Mouse (Mus musculus): ENCODE results near the gene Sys1. TPM values are rescaled to one million over a fixed set of nuclear protein-coding genes. Genes with fewer than 3 reads are reported as not detected.

The Sys1 gene
- polyA plus RNA-seq, 2 experiments = 48.4 to 73.1 TPM

- WGBS = 80% methylated on average over 14 of the region's 14 CpGs
- Histone ChIP-seq H3K27me3 (ENCODE audit: control insufficient read depth, insufficient read depth, low read length) (no peaks in the 10 kb centered on the region), H3K36me3 (ENCODE audit: control insufficient read depth, insufficient read depth, low read length) (no peaks in the 10 kb centered on the region), H3K27ac (replicated peaks; ENCODE audit: low read depth, low read length) (0 out of 2 replicates have a peak overlapping the region, but pooled peaks have one; percentile 40), H3K4me2 (replicated peaks; ENCODE audit: low read depth, low read length, severe bottlenecking) (no peak overlapping the region), H3K4me3 (replicated peaks; ENCODE audit: low read length) (no peak overlapping the region), H3K9me3 (ENCODE audit: control insufficient read depth, low read length) (no peaks in the 10 kb centered on the region), H3K9ac (ENCODE audit: low read depth, low read length, severe bottlenecking) (no peak overlapping the region), H3K4me1 (ENCODE audit: control insufficient read depth, insufficient read depth, low read length) (peaks cover 34% of the 10 kb centered on the region)
- DNase-seq (ENCODE audit: low spot score) (no peak), ATAC-seq (ENCODE audit: low FRiP score, low read depth) (no peak)
- no peak for TF ChIP-seq POLR2A (IDR thresholded peaks at IDR 0.05; ENCODE audit: borderline replicate concordance, extremely low read depth, insufficient read depth, insufficient read length)
Measured at GRCm38 (mm10) chr2:164453047-164453757, 3.6 kb upstream of the Sys1 start.

- 77% methylated on average over 7 of the region's 7 CpGs for WGBS
- DNase-seq (ENCODE audit: low spot score) = no peak
- ATAC-seq (ENCODE audit: low FRiP score, low read depth) = no peak
- Histone ChIP-seq H3K9ac (ENCODE audit: low read depth, low read length, severe bottlenecking) (no peak overlapping the region), H3K9me3 (ENCODE audit: control insufficient read depth, low read length) (no peaks in the 10 kb centered on the region), H3K27me3 (ENCODE audit: control insufficient read depth, insufficient read depth, low read length) (no peaks in the 10 kb centered on the region), H3K4me2 (replicated peaks; ENCODE audit: low read depth, low read length, severe bottlenecking) (no peak overlapping the region), H3K36me3 (ENCODE audit: control insufficient read depth, insufficient read depth, low read length) (no peaks in the 10 kb centered on the region), H3K4me1 (ENCODE audit: control insufficient read depth, insufficient read depth, low read length) (peaks cover 33% of the 10 kb centered on the region), H3K4me3 (replicated peaks; ENCODE audit: low read length) (no peak overlapping the region), H3K27ac (replicated peaks; ENCODE audit: low read depth, low read length) (no peak overlapping the region)
- no peak for TF ChIP-seq POLR2A (IDR thresholded peaks at IDR 0.05; ENCODE audit: borderline replicate concordance, extremely low read depth, insufficient read depth, insufficient read length)
Measured at GRCm38 (mm10) chr2:164453887-164454500, 2.8 kb upstream of the Sys1 start.

GRCm38 (mm10) chr2:164454846-164455245 is 1.9 kb upstream of the Sys1 start:
- no peaks in the 10 kb centered on the region for H3K36me3 ChIP-seq (ENCODE audit: control insufficient read depth, insufficient read depth, low read length)
- DNase-seq (ENCODE audit: low spot score) = peak; percentile 63
- no peak overlapping the region for H3K4me2 ChIP-seq (replicated peaks; ENCODE audit: low read depth, low read length, severe bottlenecking)
- no peak for TF ChIP-seq POLR2A (IDR thresholded peaks at IDR 0.05; ENCODE audit: borderline replicate concordance, extremely low read depth, insufficient read depth, insufficient read length)
- no peak for ATAC-seq (ENCODE audit: low FRiP score, low read depth)
- H3K27me3 ChIP-seq (ENCODE audit: control insufficient read depth, insufficient read depth, low read length) = no peaks in the 10 kb centered on the region
- no peak overlapping the region for H3K4me3 ChIP-seq (replicated peaks; ENCODE audit: low read length)
- peaks cover 31% of the 10 kb centered on the region for H3K4me1 ChIP-seq (ENCODE audit: control insufficient read depth, insufficient read depth, low read length)
- H3K27ac ChIP-seq (replicated peaks; ENCODE audit: low read depth, low read length) = no peak overlapping the region
- WGBS = 73% methylated on average over 10 of the region's 10 CpGs
- H3K9me3 ChIP-seq (ENCODE audit: control insufficient read depth, low read length) = no peaks in the 10 kb centered on the region
- H3K9ac ChIP-seq (ENCODE audit: low read depth, low read length, severe bottlenecking) = no peak overlapping the region

GRCm38 (mm10) chr2:164455421-164456190 is 1.2 kb upstream of the Sys1 start:
- 66% methylated on average over 6 of the region's 6 CpGs for WGBS
- ATAC-seq (ENCODE audit: low FRiP score, low read depth) = no peak

GRCm38 (mm10) chr2:164456413-164456812 is 351 bp upstream of the Sys1 start:
- TF ChIP-seq POLR2A (IDR thresholded peaks at IDR 0.05; ENCODE audit: borderline replicate concordance, extremely low read depth, insufficient read depth, insufficient read length) = no peak
- 92% methylated on average over 1 of the region's 1 CpGs for WGBS
- H3K9me3 ChIP-seq (ENCODE audit: control insufficient read depth, low read length) = no peaks in the 10 kb centered on the region
- no peak overlapping the region for H3K4me2 ChIP-seq (replicated peaks; ENCODE audit: low read depth, low read length, severe bottlenecking)
- H3K9ac ChIP-seq (ENCODE audit: low read depth, low read length, severe bottlenecking) = no peak overlapping the region
- H3K36me3 ChIP-seq (ENCODE audit: control insufficient read depth, insufficient read depth, low read length) = no peaks in the 10 kb centered on the region
- ATAC-seq (ENCODE audit: low FRiP score, low read depth) (no peak), DNase-seq (ENCODE audit: low spot score) (no peak)
- H3K27ac ChIP-seq (replicated peaks; ENCODE audit: low read depth, low read length) = no peak overlapping the region
- no peaks in the 10 kb centered on the region for H3K27me3 ChIP-seq (ENCODE audit: control insufficient read depth, insufficient read depth, low read length)
- peaks cover 31% of the 10 kb centered on the region for H3K4me1 ChIP-seq (ENCODE audit: control insufficient read depth, insufficient read depth, low read length)
- no peak overlapping the region for H3K4me3 ChIP-seq (replicated peaks; ENCODE audit: low read length)

More at GRCm38 (mm10) chr2:164455421-164456190, 1.2 kb upstream of the Sys1 start:
- Histone ChIP-seq H3K27me3 (ENCODE audit: control insufficient read depth, insufficient read depth, low read length) (no peaks in the 10 kb centered on the region), H3K27ac (replicated peaks; ENCODE audit: low read depth, low read length) (no peak overlapping the region), H3K9me3 (ENCODE audit: control insufficient read depth, low read length) (no peaks in the 10 kb centered on the region), H3K36me3 (ENCODE audit: control insufficient read depth, insufficient read depth, low read length) (no peaks in the 10 kb centered on the region), H3K4me1 (ENCODE audit: control insufficient read depth, insufficient read depth, low read length) (peaks cover 31% of the 10 kb centered on the region), H3K4me3 (replicated peaks; ENCODE audit: low read length) (no peak overlapping the region), H3K4me2 (replicated peaks; ENCODE audit: low read depth, low read length, severe bottlenecking) (no peak overlapping the region), H3K9ac (ENCODE audit: low read depth, low read length, severe bottlenecking) (no peak overlapping the region)
- no peak for DNase-seq (ENCODE audit: low spot score)
- TF ChIP-seq POLR2A (IDR thresholded peaks at IDR 0.05; ENCODE audit: borderline replicate concordance, extremely low read depth, insufficient read depth, insufficient read length) = no peak

Measured in limb, embryonic 14.5 days (tissue).